Mouse (Mus musculus): ENCODE results near the gene Rps11. TPM values are rescaled to one million over a fixed set of nuclear protein-coding genes. Genes with fewer than 3 reads are reported as not detected.
"Not testable (repeated sequence)": the region's sequence is repeated elsewhere in the genome, so short reads cannot be mapped to it uniquely, and the experiment has no call there.

The Rps11 gene
- polyA plus RNA-seq, 2 experiments from 2014 or later, result 4,562 to 5,652 TPM

- peak; percentile 96 for ATAC-seq
Observed at GRCm38 (mm10) chr7:45154096-45154992, 30.1 kb upstream of the Rps11 start, which contains the start of the genes Pih1d1 and Aldh16a1. TSS of gene Pih1d1 (plus strand) at chr7:45154303. TSS of gene Aldh16a1 (minus strand) at chr7:45154584.

DNA sequence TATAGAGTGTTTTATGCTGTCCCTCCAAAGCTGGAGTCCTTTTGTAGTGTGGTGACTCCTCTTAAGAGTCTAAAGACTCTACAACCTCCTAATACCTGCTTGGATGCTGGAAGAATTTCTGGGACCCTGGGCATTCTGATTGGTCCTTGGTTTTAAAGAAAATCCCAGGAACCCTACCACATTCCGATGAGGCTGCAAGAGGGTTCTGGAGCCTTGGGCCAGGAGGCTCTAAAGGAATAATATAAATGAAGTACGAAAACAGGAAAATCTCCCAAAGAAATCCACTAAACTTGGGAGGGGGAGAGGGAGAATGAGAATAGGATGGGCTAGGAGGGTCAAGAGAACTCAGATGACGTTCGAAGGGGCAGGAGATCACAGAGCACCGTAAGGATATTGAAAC lies 29.3 kb upstream of the Rps11 start:
- ATAC-seq, result no peak

DNA sequence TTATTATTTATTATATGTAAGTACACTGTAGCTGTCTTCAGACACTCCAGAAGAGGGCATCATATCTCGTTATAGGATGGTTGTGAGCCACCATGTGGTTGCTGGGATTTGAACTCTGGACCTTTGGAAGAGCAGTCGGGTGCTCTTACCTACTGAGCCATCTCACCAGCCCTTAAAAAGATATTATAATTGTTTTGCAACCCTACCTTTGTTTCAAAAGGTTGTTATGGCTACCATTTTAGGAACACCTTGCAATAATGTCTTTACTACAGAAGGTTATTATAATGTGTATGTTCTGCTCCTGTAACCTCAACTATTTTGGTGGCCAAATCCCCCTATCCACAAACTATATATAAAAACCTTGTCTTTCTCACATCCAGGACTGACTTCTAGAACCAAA lies 28.8 kb upstream of the Rps11 start:
- not testable (repeated sequence) for ATAC-seq

GRCm38 (mm10) chr7:45151303-45151702 lies 27.1 kb upstream of the Rps11 start:
- no peak for ATAC-seq

GRCm38 (mm10) chr7:45150321-45150720 lies 26.1 kb upstream of the Rps11 start:
- no peak for ATAC-seq

DNA sequence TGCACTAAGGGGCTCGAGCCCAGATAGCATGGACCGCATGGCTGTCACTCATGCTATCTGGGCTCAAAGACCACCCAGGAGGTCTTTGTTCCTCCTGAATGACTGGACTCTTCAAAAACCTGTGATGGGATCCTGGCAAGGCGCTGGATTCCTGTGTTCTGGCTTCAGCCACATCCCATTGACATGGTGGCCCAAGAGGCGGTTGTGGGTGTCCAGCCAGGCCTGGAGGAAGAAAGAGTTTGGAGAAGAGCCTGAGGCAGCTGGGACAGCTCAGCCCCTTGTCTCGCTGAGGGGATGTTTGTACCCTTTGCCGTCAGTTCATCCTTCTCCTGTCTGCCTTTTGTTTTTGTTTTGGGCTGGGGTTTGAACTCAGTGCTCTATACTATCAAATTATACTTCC lies 25.3 kb upstream of the Rps11 start:
- no peak for ATAC-seq

DNA sequence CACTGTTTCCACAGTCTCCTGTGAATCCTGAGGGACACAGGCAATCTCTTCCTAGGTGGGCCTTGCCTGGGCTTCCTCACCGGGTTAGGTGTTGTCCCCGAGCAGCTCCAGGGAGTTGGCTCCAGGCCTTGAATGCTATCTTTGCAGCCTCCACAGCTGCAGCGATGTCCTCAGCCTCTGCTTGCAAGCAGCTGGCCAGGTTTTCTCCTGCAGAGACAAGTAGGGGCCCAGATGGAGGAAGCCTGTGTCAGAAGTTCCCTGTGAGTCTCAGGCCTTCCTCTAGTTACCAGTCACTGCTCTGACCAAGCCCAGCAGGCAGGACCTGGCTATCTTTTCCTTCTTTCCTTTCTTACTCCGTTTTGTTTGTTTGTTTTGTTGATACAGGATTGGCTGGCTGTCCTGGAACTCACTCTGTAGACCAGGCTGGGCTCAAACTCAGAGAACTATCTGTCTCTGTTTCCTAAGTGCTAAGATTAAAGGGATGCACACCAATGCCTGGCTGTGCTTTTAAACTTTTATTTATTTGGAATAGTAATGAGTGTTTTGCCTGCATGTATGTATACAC lies 24.4 kb upstream of the Rps11 start:
- no peak for ATAC-seq

- no peak for ATAC-seq
Observed at GRCm38 (mm10) chr7:45147899-45148298, 23.7 kb upstream of the Rps11 start.

- ATAC-seq, result no peak
Observed at GRCm38 (mm10) chr7:45147267-45147666, 23.0 kb upstream of the Rps11 start.

GRCm38 (mm10) chr7:45145460-45145859 lies 21.2 kb upstream of the Rps11 start:
- ATAC-seq, result no peak

DNA sequence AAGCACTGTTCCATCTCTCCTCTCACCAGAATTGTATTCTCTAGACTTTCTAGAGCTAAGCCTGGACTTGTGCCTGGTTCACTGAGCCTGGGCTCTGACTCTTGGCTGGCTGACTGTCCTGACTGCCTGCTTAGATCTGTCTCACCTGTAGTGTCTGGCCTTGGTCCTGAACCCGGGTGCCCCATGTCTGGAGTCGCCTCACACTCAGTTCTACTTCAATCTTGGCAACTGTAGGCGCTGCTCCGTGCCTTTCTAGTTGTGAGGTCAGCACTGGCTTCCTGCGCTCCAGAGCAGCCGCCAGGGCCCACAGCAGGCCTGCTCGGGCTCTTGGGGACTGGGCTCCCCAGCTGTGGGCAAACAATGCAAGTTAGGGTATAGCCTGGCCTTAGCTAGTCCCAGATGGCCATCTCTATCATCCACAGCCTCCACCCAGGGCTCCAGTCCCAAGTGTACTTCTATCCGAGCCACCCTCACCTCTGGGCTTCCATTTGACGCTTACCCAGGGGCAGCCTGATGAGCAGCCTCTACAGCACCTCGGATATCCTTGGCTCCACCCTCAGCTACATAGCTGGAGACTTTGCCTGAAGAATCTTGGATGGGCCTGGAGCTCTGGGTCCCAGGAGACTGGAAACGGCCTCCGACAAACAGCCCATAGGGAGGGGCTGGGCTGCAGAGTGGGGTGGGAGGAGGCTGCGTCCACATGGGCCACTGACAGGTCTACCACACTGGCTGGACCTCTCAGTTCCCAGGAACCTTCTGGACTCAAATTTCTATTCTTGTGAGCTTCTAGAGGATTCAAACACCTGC lies 20.3 kb upstream of the Rps11 start:
- ATAC-seq, result no peak

- ATAC-seq, result no peak
Observed at GRCm38 (mm10) chr7:45141914-45142313, 17.7 kb upstream of the Rps11 start.

- no peak for ATAC-seq
Observed at GRCm38 (mm10) chr7:45141319-45141718, 17.1 kb upstream of the Rps11 start.

GRCm38 (mm10) chr7:45139904-45140723 lies 15.9 kb upstream of the Rps11 start:
- no peak for ATAC-seq

DNA sequence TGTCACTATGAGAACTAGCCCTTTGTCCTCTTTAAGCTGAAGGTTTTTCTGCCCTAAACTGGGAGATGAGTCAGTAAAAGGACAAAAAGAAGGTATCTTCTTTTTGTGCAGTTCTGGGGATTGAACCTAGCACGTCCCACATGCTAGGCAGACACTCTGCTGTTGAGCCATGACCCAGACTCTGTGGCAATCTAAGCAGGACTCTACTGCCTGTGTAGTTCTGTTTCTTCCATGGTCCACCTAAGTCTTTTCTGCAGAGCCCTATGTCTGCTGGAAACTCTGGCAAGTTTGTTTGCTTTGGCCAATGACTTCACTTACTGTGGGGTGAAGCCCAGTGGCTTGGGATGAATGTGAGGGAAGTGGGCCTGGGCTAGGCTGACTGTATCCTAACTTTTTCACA lies 14.2 kb upstream of the Rps11 start:
- no peak for ATAC-seq

DNA sequence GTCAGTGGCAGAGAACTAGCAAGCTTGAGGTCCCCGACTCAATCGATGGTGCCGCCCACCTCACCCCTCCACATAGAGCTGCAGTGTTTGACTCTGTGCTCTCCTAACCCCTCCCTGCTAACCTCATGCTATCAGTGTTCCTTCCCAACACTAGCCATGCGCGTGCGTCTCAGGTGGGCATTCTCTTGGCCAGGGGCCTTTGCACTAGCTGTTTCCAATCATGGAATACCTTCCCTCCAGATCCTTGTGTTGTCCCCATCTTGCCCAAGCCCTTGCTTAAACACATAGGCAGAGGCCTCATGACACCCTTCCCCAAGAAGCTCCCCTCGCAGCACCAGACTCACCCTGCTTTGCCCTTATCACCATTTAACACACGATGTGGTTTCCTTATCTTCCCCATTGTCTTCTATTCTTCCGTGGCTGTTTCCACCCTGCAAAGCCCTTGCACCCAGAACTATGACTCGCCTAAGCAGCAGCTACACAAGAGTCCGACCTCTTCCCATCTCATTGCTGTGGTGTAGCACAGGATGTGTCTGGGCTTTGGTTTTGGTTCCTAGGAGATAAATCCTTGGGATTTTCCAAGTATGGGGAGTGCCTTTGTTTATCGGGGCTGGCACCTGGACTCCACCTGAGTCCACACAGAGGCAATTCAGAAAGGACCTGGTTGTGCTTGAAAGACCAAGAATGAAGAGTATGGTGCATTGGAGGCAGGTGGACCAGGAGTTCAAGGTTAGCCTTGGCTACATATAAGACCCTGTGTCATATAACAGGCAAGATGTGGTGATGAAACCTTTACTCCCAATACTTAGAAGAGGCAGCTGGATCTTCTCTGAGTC lies 13.2 kb upstream of the Rps11 start:
- peak; percentile 12 for ATAC-seq

- peak; percentile 81 for ATAC-seq
Observed at GRCm38 (mm10) chr7:45135993-45136567, 11.8 kb upstream of the Rps11 start, which contains the start of the genes Gm45713 and Flt3l. TSS of gene Gm45713 (minus strand) at chr7:45136231. TSS of gene Flt3l (minus strand) at chr7:45136432.

GRCm38 (mm10) chr7:45135370-45135769 lies 11.1 kb upstream of the Rps11 start:
- no peak for ATAC-seq

- no peak for ATAC-seq
Observed at GRCm38 (mm10) chr7:45134544-45135026, 10.3 kb upstream of the Rps11 start.

- ATAC-seq, result no peak
Observed at GRCm38 (mm10) chr7:45133446-45134159, 9.4 kb upstream of the Rps11 start.

Measured in activated CD4-positive, CD25-positive, alpha-beta regulatory T cell, adult 4 months (primary cell).